Mouse (Mus musculus) forebrain, embryonic 16.5 days (tissue): ENCODE measurements around the gene Adgrg7. TPM values are rescaled to one million over a fixed set of nuclear protein-coding genes. Genes with fewer than 3 reads are reported as not detected.
A peak's percentile ranks its signal among the peaks of the same experiment; 100 is the strongest.

Experiments
- ATAC-seq: fragments of 200-750 bp; cut with Nextera tagmentation; 2 replicates; pipeline ENCODE4 v1.8.0; 2017; ENCODE audit warnings: mild to moderate bottlenecking, moderate library complexity
- H3K27ac ChIP-seq: fragments of 300-500 bp; sonication (generic); 2 replicates; pipeline ENCODE4 v1.5.1; 2014; ENCODE audit warnings: low read length, control low read depth
- H3K27me3 ChIP-seq: fragments of 300-500 bp; sonication (generic); replicated peaks from 2 replicates; pipeline ENCODE4 v1.6.1; 2014; ENCODE audit warnings: low read length; ENCODE audit not compliant: control insufficient read depth, insufficient read depth
- H3K36me3 ChIP-seq: fragments of 300-500 bp; sonication (generic); 2 replicates; pipeline ENCODE4 v1.6.1; 2014; ENCODE audit not compliant: control insufficient read depth, insufficient read depth
- H3K4me1 ChIP-seq: fragments of 300-500 bp; sonication (generic); replicated peaks from 2 replicates; pipeline ENCODE4 v1.6.1; 2014; ENCODE audit warnings: low read length; ENCODE audit not compliant: control insufficient read depth, insufficient read depth
- H3K4me2 ChIP-seq: fragments of 300-500 bp; sonication (generic); 2 replicates; pipeline ENCODE4 v1.6.1; 2014; ENCODE audit warnings: mild to moderate bottlenecking, low read length, control low read depth
- H3K4me3 ChIP-seq: fragments of 300-500 bp; sonication (generic); replicated peaks from 2 replicates; pipeline ENCODE4 v1.5.1; 2014; ENCODE audit warnings: mild to moderate bottlenecking, low read length, control low read depth
- H3K9ac ChIP-seq: fragments of 300-500 bp; sonication (generic); replicated peaks from 2 replicates; pipeline ENCODE4 v1.6.1; 2014; ENCODE audit warnings: low read depth, low read length, control low read depth
- H3K9me3 ChIP-seq: fragments of 300-500 bp; sonication (generic); 2 replicates; pipeline ENCODE4 v1.6.1; 2016; ENCODE audit warnings: low read length; ENCODE audit not compliant: control insufficient read depth
- WGBS: fragments of 180-500 bp; shearing (Covaris S2); extraction: QIAGEN DNeasy Blood & Tissue Kit; methylation state at CpG from one replicate; pipeline ENCODE4 v1.1.7; 2014; 5-methylcytosine and 5-hydroxymethylcytosine counted together
- polyA plus RNA-seq: library from polyadenylated mRNA; unstranded; fragments of >200 nt; fragmentation: Nextera tagmentation; extraction: Ambion mirVana; gene quantifications from 2 replicates; pipeline ENCODE4 v1.2.1, GENCODE M21; 2015

Gene Adgrg7
- polyA plus RNA-seq, 1 experiment from 2014 or later: not detected

DNA sequence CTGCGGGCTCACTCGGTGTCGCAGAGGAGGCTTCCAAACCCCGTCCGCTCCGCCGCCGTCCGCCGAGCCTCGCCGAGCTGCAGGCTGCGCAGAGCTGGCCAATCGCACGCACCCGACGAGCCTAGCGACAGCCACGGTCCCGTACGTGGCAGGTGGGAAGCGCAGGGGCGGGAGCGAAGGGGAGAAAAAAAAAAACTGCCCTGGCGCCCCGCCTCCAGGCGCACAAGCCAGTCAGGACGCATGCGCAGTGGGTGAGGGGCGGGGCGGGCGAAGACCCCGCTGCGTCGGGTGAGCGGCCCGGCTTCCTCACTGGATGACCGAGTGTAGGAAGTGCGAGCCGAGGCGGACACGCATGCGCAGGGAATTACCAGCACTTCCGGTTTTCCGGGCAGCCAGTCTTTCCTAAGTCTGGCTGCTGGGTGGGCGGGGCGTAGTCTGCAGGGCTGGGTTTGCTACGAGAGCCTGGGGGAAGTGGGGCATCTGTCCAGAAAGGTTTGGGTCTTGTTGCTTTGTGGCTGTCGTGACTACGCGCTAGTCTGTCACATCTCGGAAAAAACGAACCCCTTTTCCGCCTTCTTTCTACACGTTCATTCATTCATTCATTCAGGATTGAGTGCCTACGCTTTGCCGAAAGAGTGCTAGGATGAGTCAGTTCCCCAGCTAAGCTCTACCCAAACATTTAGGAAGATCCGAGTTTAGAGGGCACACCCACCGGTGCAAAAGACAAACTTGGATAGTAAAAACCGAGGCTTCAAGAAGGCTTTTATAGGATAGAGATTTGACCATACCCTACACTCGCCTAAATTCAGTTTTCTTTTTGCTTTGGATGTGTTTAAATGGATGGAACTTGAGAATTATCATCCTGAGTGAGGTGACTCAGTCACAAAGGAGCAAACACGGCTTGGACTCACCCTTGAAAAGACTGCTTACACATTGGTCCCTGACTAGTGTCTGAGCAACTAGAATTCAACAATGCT, 78.1 kb downstream of the Adgrg7 start, which contains the start of gene Tfg:
Gene Tfg (minus strand): TSS at position 227 of the 977 bp plus-strand sequence.
- H3K4me3 ChIP-seq: peak within 1 kb of the TSS; percentile 80
- H3K4me1 ChIP-seq: peaks cover 13% of the 10 kb centered on the region
- peak within 1 kb of the TSS; percentile 94 for H3K27ac ChIP-seq
- peak within 1 kb of the TSS; percentile 67 for H3K4me2 ChIP-seq
- peak; percentile 98 for ATAC-seq
- no peaks in the 10 kb centered on the region for H3K9me3 ChIP-seq
- H3K27me3 ChIP-seq: no peaks in the 10 kb centered on the region
- peak within 1 kb of the TSS; percentile 88 for H3K9ac ChIP-seq
- no peaks in the 10 kb centered on the region for H3K36me3 ChIP-seq
- WGBS: under 1% methylated on average over 61 of the region's 62 CpGs

DNA sequence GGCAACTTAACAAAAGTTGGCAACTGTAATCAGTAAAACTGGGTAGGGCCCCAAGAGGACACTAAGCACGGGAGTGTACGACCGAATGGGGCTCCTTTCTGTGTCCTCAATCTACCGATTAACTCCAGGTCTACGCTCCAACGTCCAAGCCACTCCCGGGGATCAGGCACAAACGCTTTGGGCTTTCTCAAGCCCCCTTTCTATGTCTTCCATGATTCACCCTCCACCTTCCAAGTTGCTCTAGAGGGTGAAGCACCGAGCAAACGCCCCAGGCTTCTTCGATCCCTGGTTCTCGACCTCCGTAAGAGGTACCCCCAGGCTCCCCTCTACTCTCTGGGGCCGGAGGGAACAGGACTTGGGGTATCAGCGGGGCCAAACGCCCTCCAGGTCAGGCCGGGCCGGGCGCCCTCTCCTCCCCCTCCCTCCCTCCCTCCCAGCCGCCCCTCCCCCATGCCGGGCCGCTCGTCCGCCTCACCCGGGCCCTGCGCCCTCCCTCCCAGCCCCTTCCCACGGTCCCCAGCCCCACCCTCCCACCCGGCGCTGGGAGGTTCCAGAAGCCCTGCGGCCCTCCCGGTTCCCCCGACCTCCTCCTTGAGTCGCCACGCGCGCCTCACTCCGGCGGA, 79.0 kb downstream of the Adgrg7 start:
- H3K9me3 ChIP-seq: no peaks in the 10 kb centered on the region
- ATAC-seq: no peak; the same call in none of the 2 replicates

GRCm38 (mm10) chr16:56715608-56716007, 80.0 kb downstream of the Adgrg7 start:
- Histone ChIP-seq H3K4me3 (no peak overlapping the region), H3K27ac (no peak overlapping the region)
- ATAC-seq: no peak

More for the DNA sequence above, 79.0 kb downstream of the Adgrg7 start:
- Histone ChIP-seq H3K4me3 (peak overlapping the region; percentile 80), H3K9ac (peak overlapping the region; percentile 88), H3K27me3 (no peaks in the 10 kb centered on the region), H3K4me2 (peak overlapping the region; percentile 67), H3K4me1 (peaks cover 13% of the 10 kb centered on the region), H3K27ac (peak overlapping the region; percentile 94), H3K36me3 (peaks cover 2% of the 10 kb centered on the region; the same call in 1 of the 2 replicates)
- 0% methylated on average over 32 of the region's 38 CpGs for WGBS

GRCm38 (mm10) chr16:56710071-56710470, 85.6 kb downstream of the Adgrg7 start:
- Histone ChIP-seq H3K9me3 (no peaks in the 10 kb centered on the region), H3K4me2 (no peak overlapping the region), H3K27ac (no peak overlapping the region), H3K4me3 (no peak overlapping the region), H3K27me3 (no peaks in the 10 kb centered on the region), H3K9ac (no peak overlapping the region), H3K4me1 (no peaks in the 10 kb centered on the region), H3K36me3 (peaks cover 7% of the 10 kb centered on the region; the same call in 1 of the 2 replicates)
- ATAC-seq: no peak
- WGBS: over 99% methylated on average over 3 of the region's 3 CpGs

More at GRCm38 (mm10) chr16:56715608-56716007, 80.0 kb downstream of the Adgrg7 start:
- peaks cover 2% of the 10 kb centered on the region; the same call in 1 of the 2 replicates for H3K36me3 ChIP-seq
- H3K4me1 ChIP-seq: peaks cover 13% of the 10 kb centered on the region
- H3K4me2 ChIP-seq: 0 out of 2 replicates have a peak overlapping the region, but pooled peaks have one; percentile 8
- H3K27me3 ChIP-seq: no peaks in the 10 kb centered on the region
- H3K9me3 ChIP-seq: no peaks in the 10 kb centered on the region
- no peak overlapping the region for H3K9ac ChIP-seq
- 88% methylated on average over 3 of the region's 3 CpGs for WGBS

- no peak overlapping the region for H3K27ac ChIP-seq
- H3K9me3 ChIP-seq: no peaks in the 10 kb centered on the region
- no peak overlapping the region for H3K4me3 ChIP-seq
- H3K4me2 ChIP-seq: no peak overlapping the region
- no peak overlapping the region for H3K9ac ChIP-seq
- H3K4me1 ChIP-seq: no peaks in the 10 kb centered on the region
- H3K27me3 ChIP-seq: no peaks in the 10 kb centered on the region
- 88% methylated on average over 3 of the region's 3 CpGs for WGBS
- H3K36me3 ChIP-seq: peaks cover 12% of the 10 kb centered on the region; the same call in 1 of the 2 replicates
- no peak for ATAC-seq
Measured at GRCm38 (mm10) chr16:56705731-56706130, 89.9 kb downstream of the Adgrg7 start.

GRCm38 (mm10) chr16:56700898-56701297, 94.8 kb downstream of the Adgrg7 start:
- Histone ChIP-seq H3K27ac (no peak overlapping the region), H3K36me3 (peaks cover 15% of the 10 kb centered on the region), H3K9ac (no peak overlapping the region), H3K4me2 (no peak overlapping the region), H3K27me3 (no peaks in the 10 kb centered on the region), H3K4me1 (no peaks in the 10 kb centered on the region), H3K9me3 (no peaks in the 10 kb centered on the region), H3K4me3 (no peak overlapping the region)
- 95% methylated on average over 3 of the region's 3 CpGs for WGBS
- no peak for ATAC-seq

DNA sequence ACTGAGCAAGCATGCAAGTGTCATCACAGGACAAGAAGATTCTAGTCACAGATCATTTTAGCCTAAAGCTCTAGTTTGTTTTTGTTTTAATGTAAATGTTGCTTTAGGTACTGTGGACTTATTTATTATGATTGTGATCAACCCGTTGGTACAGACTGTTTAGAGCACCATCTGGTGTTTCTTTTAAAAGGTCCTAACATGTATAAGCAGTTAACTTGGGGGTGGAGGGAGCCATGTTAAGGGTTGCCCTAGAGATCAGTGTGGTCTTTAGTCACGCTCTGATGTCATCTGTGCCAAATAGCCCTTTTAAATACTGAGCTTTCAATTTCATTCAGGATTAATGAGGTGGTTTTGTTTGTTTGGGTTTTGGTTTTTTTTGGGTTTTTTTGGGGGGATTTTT, 99.2 kb downstream of the Adgrg7 start:
- no peaks in the 10 kb centered on the region for H3K9me3 ChIP-seq
- peaks cover 11% of the 10 kb centered on the region for H3K36me3 ChIP-seq
- H3K27ac ChIP-seq: no peak overlapping the region
- H3K4me3 ChIP-seq: no peak overlapping the region
- H3K27me3 ChIP-seq: no peaks in the 10 kb centered on the region
- H3K4me2 ChIP-seq: no peak overlapping the region
- H3K9ac ChIP-seq: no peak overlapping the region
- H3K4me1 ChIP-seq: no peaks in the 10 kb centered on the region
- WGBS: 63% methylated on average over 2 of the region's 2 CpGs
- ATAC-seq: no peak

- Histone ChIP-seq H3K4me1 (no peaks in the 10 kb centered on the region), H3K9me3 (no peaks in the 10 kb centered on the region), H3K4me3 (no peak overlapping the region), H3K36me3 (peaks cover 17% of the 10 kb centered on the region), H3K27ac (no peak overlapping the region), H3K9ac (no peak overlapping the region), H3K4me2 (no peak overlapping the region), H3K27me3 (no peaks in the 10 kb centered on the region)
- ATAC-seq: no peak
- 76% methylated on average over 7 of the region's 7 CpGs for WGBS
Measured at GRCm38 (mm10) chr16:56690715-56691114, 104.9 kb downstream of the Adgrg7 start.

- ATAC-seq: no peak
- H3K4me1 ChIP-seq: no peaks in the 10 kb centered on the region
- H3K4me3 ChIP-seq: no peak overlapping the region
- no peaks in the 10 kb centered on the region for H3K27me3 ChIP-seq
- WGBS: 88% methylated on average over 5 of the region's 5 CpGs
- no peak overlapping the region for H3K9ac ChIP-seq
- no peaks in the 10 kb centered on the region for H3K9me3 ChIP-seq
- no peak overlapping the region for H3K27ac ChIP-seq
- no peak overlapping the region for H3K4me2 ChIP-seq
- H3K36me3 ChIP-seq: peaks cover 25% of the 10 kb centered on the region
Measured at GRCm38 (mm10) chr16:56686747-56687146, 108.9 kb downstream of the Adgrg7 start.
